Mouse (Mus musculus): ENCODE measurements around the gene Slc13a2.
A peak's percentile ranks its signal among the peaks of the same experiment; 100 is the strongest.

The Slc13a2 gene

DNA sequence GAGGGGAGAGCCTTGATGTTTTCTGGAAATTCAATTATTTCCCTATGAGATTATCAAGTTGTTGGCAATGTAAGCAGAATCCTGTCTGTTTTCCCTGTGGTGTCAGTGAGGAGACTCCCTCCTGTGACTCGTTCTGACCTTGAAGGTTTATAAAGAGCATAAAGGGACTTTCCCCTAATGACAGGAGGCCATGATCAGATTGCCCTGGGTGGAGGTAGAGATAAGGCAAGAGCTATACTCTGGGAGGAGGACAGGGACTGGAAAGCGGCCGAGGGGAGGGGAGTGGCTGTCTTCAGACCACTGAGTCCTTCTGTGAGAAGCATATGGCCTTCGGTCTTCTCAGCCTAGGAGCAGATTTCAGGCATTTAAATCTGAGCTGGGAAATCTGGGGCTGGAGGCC is 12.0 kb upstream of the Slc13a2 start:
- DNase-seq: no peak

DNA sequence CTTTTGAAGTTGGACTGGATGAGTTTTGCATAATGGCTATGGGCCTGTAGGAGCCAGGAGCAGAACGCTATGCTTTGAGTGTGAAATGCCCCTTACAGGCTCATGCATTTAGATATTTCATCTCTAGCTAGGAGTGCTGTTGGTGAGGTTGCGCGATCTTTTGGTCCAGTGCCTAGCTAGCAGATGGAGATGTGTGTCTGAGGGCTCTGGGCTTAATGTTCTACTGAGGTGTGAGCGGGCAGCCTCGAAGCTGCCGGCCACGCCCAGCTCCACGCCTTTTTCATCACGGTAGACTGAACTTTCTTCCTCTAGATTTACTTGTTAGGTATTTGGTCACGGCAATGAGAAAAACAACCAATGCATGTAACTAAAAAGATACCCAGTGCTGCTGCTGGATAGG is 9.2 kb upstream of the Slc13a2 start:
- peak; percentile 71 for DNase-seq

DNA sequence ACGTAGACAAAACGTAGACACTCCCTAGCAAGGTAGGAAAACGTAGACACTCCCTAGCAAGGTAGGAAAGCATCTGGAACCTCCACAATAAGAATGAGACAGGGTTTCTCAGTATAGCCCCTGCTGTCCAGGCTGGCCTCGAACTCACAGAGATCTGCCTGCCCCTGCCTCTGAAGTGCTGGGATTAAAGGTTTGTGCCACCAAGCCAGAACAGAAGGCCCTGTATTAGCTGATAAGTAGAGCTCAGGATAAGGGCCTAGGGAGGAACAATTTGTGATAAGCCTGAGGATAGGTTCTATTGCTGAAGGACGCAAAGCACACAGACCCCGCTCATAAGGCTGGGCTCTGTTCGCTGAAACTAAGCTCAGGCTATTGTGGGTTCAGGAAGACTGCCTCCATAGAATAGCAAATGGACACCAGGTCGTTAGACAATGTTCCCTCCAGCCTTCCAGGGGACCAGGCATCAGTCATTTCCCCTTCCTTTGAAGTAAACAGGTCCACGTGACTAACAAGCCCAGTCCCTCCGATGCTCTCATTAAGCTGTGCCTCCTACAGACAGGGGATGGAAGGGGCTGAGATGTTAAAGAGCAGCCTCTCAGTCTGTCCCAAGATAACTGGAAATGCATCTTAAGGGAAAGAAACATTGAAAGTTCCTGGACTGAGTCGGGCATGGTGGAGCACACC is 8.3 kb upstream of the Slc13a2 start:
- no peak for DNase-seq

DNA sequence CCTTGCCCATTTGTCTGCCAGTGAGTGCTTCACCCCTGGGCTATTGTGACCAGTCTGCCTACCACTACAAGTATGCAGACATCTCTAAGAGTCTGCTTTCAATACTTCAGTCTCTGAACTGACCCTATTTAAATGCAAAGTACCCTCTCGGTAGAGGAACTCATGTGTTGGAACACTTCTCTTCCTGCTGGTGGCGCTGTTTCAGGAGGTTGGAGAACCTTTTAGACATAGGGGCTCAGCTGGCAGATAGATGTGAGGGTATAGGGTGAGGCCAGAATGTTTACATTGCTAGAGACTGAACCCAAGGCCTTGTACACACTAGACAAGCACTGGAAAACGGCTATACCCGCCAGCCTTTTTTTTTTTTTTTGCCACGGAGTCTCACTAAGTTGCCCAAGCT is 6.3 kb upstream of the Slc13a2 start:
- DNase-seq: no peak

DNA sequence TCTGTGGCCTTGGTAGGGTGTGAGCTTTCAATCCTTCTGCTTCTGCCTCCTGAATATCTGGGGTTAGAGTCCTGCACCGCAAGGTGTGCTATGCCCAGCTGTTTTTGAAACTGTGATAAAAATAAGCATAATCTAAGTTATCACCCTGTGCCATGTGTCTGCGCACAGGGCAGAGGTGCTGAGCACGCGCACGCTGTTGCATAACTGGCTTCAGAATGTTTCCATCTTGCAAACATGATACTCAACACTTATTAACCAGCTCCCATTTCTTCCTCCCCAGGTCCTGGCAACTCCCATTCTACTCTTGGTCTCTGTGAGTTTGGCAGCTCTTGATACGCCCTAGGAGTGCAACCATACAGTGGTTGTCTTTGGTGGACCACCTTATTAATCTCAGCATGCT is 5.6 kb upstream of the Slc13a2 start:
- DNase-seq: peak; percentile 55

DNA sequence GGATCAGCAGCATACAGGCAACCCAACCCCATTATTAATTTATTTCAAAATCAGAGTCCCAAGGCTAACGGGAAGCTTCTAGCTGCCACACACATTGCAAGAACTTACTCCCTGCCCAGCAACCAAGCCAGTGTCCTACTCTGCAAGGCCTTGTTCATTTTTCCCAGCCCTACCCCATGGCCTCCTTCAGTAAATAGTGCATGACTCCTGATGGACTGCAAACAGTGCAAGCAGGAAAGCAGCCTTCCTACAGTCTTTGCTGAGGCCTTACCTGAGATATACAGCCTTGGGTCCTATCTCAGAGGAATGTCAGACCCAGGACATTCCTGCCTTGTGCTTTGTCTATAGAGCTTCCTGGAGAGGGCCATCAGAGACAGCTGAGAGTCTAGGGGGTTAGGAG is 3.6 kb upstream of the Slc13a2 start:
- no peak for DNase-seq

DNA sequence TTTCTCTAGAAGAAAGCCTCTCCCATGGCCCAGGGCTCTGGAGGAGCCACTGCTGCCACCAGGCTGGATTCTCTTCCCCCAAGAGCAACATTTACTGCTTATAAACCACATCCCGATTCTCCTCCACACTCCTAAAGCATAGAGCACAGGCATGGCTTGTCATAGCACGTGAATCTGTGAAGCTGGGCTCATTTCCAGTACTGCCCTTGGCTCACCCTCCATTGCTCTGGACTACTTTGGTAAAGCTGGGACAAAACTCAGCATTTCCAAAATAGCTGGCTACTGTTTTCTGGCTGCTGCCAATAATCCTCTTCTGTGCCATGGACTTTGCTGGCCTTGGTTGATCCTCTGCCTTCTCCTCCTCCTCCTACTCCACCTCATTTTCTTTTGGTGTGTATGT is 2.3 kb upstream of the Slc13a2 start:
- no peak for DNase-seq

DNA sequence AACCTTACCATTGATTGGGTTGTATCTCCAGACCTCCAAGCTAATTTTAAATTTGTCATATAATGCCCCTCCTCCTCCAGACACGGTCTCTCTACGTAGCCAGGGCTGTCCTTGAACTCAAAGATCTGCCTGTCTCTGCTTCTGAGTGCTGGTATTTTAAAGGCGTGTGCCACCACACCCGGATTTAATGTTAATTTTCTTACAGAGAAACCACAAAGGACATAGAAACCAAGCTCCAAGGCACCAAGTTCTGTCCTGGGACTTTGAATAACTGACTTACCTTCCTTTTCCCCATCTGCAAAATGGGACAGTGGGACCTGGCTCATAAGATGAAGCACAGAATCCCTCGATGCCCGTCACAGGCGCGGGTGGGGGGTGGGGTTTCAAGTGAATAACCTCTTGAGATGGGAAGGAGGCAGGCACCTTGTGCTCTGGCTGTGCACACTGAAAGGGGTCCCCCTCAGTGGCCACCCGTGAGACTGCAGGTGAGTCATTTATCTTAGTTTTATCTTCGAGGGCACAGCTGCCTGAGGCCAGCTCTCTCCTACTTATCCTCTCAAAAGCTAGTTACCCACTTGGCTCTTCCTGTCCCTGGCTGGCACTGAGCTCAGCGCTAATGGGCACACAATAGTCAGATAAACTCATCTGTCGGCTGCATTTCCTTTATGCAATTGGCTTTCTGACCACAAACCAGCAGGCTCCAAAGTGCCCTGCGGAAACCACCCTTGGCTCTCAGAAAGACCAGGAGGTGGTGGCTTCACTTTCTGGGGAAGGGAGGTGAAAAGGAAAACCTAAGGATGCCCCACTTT is 612 bp downstream of the Slc13a2 start:
- no peak for DNase-seq

DNA sequence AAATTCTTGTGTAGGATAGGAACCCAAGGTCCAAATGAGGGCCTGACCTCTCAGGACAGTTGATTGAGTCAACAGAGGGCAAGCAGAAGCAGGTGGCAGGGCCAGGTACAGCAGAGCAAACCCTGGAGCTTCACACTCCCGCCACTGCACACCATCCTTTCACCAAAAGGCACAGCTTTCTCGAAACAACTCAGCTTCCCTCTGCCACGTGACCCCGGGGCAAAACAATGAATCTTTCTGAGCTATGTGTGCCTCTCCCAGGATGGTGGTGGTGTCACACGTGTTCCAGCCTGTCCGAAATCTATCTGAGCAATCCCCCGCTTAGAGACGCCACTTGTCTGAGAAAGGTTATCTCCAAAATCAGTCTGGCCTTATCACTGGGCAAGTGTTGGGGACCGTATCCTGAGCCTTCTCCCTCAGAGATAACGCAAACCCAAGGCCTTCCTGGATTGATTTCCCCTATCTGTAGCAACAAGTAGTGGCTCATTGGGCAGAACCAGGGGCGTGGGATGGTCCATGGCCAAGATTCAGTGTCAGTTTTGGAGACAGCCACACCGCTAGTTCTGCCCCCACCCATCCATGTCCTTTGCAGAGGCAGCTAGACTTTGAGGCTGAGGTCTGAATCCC is 1.6 kb downstream of the Slc13a2 start:
- no peak for DNase-seq

DNA sequence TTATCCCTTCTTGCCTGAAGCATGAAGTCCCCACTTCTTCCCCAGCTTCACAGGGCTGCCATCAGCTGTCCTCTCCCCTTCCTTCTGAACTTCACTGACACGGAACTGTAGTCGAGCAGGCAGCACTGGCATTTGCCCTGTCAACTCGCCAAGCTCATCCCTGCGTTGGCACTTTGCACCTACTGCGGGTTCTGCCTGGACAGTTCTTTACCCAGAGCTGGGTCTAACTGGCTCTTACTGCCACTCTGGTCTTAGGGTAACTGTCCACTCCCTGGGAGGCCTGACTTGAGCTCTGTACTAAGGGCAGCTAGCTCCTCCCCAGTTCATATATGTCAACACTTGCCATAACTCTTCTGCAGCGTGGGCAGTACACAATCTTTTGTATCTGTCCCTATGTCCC is 5.2 kb downstream of the Slc13a2 start:
- peak; percentile 90 for DNase-seq

DNA sequence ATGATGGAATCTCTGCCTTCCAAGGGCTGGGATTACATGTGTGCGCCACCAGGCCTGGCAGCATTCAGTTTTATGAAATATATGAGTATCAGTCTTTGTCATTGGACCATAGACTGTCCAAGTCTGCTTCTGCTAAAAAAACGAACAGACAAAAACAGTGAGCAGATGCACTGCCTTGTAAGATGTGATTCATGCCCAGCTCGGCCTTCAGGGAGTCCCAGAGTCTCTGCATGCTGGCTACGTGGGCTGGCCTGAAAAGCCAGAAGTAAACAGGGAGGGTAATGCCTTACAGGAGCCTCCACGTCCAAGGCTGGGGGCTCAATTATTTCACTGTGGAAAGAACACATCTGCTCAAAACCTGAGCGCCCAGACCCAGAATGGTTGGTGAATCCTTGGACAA is 9.2 kb downstream of the Slc13a2 start:
- no peak for DNase-seq

DNA sequence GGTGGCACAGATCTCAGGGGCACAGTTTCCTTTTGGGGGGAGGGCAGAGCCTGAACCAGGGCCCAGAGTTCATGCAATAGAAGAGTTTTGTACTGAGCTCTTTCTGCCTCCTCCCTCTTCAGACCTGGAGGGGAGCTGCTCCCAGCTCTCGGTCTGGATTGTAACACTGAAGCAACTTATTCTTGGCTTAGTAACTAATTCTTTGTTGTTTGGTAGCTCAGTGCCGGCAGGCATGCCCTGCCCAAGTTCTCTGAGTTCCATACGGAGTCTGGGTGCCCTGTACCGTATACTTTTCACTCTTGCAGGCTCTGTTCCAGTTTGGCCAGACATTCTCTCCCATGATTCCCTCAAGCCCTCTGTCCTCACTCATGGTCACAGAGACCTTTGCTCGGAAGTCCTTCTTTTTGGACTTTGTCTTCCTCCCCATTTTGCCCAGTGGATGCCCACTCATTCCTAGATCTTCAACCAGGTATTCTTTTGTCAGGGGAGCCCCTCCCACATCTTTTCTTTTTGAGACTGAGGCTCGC is 9.6 kb downstream of the Slc13a2 start:
- peak; percentile 53 for DNase-seq

DNA sequence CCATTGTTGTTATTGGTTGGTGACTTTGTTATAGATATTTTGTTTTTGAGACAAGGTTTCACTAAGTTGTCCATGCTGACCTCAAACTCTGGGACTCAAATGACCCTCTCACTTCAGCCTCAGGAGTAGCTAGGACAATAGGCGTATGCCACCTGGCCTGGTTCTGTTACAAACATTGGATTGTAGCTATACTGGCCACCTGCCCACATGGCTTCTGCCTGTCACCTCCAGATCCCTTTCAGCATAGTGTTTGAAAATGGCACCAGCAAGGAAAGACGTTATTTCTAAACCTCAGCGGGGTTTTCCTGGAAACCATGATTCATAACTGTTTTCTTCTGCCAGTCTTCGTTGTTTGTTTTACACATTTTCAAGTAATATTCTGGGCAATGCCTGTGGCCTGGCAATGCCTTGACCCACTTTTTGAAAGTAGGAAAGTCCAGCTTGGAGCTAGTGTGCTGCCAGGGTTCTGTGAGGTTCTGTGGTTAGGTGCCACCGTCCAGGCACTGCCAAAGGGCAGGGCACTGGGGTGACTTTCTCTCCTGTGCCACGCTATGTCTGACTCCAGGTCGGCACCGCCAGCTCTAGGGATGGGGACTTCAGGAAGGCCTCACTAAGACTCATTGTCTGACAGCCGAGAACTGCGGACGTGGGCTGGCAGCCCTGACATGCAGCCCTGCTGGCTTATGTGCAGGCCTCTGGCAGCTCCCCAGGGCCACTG is 10.3 kb downstream of the Slc13a2 start:
- peak; percentile 51 for DNase-seq

DNA sequence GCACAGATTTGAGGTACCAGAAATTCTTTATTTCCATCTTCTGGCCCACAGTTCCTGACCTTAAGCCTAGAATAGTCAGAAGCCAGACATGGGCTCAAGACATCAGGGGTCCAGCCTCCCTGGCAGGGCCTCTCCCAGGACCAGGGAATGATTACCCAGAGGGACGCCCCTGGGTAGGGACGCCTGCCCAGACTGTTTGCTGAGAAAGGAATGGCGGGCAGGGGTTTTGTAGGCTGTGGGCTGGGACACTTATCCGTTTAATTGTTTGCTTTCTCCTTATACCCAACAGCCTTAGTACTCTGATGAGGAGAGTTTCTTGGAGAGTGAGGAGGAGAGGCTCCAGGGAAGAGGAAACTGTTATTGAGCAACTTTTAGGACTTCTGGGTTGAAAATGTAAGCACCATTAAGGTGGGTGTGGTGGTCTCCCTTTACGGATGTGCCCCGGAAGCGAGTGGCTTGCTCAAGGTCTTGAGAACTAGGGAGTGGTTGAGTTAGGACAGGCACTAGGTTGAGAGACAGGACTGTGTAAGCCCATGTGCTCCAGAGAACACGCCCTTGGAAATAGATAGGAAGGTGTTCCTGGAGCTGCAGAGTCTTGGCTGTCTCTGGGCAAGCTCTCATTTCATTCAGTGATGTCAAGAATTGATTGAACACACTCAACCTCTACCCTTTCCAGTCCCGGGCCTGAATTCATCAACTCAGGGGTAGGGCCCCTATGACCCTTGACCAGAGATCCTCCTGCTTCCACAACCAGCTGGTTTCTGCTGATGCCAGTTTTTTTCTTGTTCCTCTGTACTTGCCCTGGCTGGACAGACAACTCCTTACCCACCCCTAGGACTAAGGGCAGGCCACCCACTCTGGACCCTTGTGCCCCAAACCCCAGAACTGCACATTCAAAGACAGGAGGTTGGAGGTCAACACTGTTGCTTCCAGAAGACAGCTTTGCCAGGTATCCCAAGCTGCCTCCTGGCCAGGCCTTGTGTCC is 13.5 kb downstream of the Slc13a2 start:
- peak; percentile 61 for DNase-seq

DNA sequence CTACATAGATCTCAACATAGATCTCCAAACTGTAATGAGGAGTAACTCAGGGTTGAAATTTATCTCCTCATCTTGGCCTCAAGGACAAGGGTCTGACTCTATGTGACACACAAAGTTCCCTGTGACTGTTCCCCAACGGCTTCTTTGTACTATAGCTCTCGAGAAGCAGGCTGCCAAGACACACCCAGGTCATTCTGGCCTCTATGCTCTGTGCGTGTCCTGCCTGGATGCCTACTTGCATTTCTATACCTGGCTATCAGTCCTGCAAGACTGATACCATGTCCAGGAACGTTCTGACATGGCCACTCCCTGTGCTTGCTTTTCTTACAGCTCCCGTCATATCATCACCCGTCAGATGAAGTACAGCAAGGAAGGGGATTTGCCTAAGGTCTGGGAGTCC is 20.0 kb downstream of the Slc13a2 start:
- no peak for DNase-seq

DNA sequence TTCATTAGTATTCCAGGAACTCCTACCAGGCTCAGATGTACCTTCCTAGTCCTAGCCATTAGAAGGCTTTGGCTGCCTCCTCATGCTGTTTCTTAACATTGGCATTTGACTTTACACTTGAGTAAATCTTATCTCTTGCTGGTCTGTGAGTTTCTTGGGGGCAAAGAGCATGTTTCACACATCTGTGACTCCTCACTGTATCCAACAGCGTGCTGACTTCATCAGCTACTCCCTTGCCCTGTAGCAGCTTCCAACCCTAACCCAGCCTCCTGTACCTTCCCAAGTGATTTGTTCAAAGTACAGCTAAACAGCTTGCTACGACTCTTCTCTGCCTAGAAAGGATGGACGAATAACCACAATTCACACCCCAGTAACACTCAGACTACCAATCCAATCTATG is 20.5 kb downstream of the Slc13a2 start:
- peak; percentile 63 for DNase-seq

DNA sequence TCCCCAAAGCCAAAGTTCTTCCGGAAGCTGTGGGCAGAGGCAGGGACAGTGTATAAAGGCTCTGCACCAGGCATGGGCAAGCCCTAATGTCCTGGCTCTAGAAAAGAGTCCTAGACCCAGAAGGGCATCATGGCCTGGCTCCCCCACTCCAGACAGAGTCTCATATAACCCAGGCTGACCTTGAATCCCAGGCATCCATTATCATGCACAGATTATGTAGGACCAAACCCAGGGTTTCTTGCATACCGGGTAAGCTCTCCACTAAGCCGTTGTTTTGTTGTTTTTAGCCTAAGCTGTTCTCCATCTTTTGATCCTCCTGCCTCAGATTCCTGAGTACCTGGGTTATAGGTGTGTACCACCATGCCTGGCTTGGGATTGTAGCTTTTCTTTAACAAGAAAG is 21.1 kb downstream of the Slc13a2 start:
- DNase-seq: no peak

DNA sequence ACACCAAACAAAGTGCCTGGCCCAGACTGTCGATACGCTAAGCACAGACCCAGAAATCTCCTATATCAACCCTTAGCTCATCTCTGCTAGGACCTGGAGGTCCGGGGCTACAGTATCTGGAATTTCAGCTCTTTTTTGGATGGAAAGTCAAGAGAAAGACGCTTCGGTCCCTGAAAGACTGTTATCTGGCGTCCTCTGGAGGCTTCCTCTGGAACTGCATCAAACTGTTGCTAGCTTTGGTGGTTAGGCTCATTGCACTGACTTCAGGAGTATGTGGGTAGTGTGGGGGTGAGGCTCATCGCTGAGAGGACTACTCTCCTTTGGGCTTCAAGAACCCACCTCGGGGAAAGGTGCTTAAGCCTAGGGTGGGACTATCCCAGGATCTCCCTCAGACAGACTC is 22.3 kb downstream of the Slc13a2 start:
- DNase-seq: peak; percentile 78

DNA sequence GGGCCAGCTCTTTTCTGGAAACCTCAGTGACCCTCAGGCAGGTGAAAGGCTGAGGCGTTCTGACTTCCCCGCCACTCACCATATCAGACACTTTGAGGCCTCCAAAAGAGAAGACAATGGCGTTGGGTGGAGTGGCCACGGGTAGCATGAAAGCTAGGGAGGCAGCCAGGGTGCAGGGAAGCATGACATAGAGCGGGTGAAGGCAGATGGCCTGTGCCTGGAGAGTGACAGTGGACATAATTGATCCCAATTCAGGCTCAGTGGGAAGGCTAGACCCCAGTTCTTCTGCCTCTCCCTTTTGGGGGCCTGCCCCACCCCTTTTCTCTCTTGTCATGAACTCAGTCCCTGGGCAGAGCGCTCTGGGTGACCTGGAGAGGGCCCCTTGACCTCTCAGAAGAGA is 23.8 kb downstream of the Slc13a2 start:
- DNase-seq: no peak

DNA sequence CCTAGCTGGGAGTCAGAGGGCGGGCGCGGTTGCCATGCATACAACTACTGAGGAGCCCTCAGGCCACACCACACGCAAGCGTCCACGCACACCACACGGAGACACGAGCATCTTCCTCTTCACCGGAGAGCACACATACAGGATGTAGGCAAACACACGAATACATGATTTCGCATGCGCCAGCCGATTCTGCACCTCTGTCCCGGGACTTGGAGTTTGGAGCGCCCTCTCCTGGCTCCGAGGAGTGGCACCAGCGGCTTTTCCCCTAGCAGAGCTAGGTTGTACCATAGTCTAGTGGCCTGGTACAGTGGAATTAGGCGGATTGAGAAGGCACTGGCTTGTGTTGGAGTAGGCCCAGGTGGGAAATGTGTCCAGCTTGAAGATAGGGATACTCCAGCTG is 24.6 kb downstream of the Slc13a2 start:
- DNase-seq: peak; percentile 78

DNA sequence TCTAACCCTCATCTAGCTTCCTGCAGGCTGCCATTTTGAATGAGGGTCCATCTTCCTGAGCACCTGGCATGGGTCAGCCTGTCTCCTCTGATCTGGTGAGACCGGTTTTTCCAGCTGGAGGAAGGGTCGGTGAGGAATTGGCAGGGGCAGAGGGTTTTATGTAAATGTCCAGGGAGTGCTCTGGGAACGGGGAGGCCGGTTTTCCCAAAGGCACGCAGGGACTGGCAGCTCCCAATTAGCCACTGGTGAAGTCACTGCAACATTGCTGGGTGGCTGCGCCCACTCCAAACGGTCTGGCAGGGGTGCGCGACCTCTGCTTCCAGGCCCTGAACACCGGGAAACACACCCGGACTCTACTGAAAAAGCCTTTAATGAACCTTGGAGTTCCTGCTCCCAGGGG is 25.1 kb downstream of the Slc13a2 start:
- DNase-seq: peak; percentile 53

DNA sequence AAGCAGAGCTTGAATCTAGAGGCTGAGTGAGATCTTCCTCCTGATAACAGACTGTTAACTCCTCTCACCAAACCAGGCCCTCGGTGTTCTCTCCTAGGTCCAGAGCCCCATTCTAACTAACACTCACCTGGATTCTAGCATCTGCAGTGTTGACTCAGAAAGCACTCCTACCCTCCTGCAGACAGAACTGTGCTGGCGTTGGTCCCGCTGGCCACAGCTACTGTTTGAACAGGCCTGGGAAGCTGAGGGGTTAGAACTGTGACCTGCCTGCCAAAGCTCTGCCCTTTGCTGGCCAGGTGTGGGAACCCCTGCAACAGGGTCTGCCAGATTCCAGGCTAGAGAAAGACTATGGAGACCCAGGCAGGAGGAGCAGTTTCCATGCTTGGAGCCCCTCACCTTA is 29.3 kb downstream of the Slc13a2 start:
- DNase-seq: no peak
